Mouse (Mus musculus) heart, postnatal 4 days (tissue): Measurements from ENCODE around the gene Pcif1. TPM values are rescaled to one million over a fixed set of nuclear protein-coding genes. Genes with fewer than 3 reads are reported as not detected.

ENCODE experiments used
- DNase-seq: peaks from one replicate; pipeline ENCODE4 v3.0.0; 2021
- total RNA-seq, 2 experiments: library from RNA; stranded (reverse); gene quantifications; 2 replicates each; pipeline ENCODE4 v1.2.3; 2021

Pcif1 gene
- total RNA-seq, 2 experiments from 2014 or later, result 47.0 to 48.2 TPM

GRCm38 (mm10) chr2:164894048-164894447, 14.9 kb downstream of the Pcif1 start:
- DNase-seq, result no peak

GRCm38 (mm10) chr2:164894644-164895043, 15.5 kb downstream of the Pcif1 start:
- DNase-seq, result no peak

GRCm38 (mm10) chr2:164895885-164896284, 16.8 kb downstream of the Pcif1 start:
- DNase-seq, result no peak

GRCm38 (mm10) chr2:164898008-164898407, 18.9 kb downstream of the Pcif1 start:
- DNase-seq, result no peak

- no peak for DNase-seq
These were observed 19.9 kb downstream of the Pcif1 start for GRCm38 (mm10) chr2:164899034-164899433.

DNA sequence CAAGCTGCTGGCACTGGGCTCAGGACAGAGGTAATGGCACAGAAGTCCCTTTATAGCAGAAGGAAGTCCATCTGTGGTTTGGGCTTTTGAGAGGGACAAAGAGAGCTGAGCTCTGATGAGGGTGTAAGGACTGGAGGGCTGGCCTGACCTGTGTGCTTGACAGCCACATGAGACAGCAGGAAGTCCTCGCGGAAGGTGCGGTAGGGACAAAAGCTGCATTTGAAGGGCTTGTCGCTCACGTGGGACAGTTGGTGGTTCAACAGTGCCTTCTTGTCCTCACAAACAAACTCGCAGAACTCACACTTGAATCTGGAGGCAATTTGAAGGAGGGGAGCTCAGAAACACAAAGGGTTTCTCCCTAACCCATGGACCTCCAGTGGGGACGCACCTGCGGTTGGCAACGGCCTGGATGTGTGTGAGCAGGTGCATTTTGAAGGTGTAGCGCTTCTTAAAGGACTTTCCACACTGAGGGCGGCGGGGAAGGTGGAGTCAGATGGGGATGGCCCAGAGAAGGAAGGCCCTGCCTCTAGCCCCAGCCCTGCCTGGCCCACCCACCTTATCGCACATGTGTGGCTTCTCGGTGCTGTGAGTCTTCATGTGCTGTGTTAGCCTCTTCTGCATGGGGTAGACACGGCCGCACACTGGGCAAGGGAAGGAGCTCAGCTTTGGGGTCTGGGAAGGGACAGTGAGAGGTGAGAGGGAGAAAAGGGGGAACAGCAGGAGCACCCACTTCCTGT, 20.8 kb downstream of the Pcif1 start:
- DNase-seq, result no peak

- DNase-seq, result no peak
These were observed 22.3 kb downstream of the Pcif1 start for GRCm38 (mm10) chr2:164901380-164901779.

DNA sequence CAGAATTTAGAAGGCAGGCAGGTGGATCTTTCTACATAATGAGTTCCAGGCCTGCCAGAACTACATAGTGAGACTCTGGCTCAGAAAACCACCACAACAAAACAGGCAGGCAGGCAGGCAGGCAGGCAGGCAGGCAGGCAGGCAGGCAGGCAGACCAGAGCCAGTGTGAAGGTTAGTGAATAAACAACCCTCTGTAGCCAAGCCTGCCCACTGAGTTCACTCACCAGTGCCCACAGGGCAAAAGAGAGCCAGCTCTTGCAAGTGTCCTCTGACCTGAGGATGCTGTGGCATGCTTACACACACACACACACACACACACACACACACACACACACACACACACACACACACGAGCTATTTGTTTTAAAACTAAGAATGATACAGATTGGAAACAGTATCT, 24.4 kb downstream of the Pcif1 start:
- DNase-seq, result no peak

DNA sequence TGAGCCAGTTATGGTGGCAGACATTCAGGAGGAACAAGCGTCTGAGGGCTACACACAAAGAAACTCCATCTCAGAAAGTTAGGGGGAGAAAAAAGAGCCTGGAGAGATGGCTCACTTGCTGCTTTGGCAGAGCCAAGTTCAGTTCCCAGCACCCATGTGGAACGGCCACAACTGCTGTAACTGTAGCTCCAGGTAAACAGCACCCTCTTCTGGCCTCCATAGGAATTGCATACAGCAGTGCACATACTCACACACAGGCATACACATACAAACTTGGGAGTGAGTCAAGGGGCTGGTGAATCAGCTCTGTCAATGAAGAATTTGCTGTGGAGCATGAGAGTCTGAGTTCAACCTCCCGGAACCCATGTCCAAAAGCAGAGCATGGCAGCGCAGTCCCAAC, 27.0 kb downstream of the Pcif1 start:
- no peak for DNase-seq

DNA sequence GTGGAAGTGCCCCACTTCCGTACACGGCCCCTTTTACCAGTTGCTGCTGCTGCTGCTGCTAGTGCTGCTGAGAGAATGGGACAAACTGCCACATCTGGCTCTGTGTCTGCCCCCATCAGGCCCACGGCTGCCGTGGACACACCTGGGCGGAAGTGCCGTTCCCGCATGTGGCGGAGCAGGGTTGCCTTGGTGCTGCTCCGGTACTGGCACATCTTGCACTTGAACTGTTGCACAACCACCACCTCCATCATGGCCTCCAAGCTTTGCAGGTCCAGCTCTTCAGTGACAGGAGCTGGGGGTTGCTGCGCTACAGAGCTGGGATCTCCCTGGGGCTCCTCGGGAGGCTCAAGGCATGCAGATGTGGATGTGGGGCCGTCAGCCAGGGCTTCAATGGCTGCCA, 28.4 kb downstream of the Pcif1 start:
- no peak for DNase-seq

DNA sequence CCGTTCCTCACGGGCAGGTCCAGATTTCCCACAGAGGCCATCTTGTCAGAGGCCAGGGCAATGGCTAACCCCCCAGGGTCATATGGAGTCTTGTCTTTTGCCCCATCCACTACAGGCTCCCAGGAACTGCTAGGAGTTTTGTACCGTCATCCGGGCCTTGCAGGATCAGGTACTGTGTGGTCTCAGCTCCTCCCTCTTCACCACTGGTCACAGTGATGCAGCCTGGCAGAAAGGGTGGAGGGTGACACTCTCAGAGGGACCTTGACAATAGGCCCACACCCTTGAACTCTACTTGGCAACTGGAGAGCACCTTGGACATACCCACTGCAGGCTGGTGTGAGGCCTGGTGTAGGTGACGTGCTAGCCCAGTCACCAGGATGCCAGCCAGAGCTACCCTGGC, 28.9 kb downstream of the Pcif1 start:
- DNase-seq, result no peak

GRCm38 (mm10) chr2:164909100-164909499, 30.0 kb downstream of the Pcif1 start:
- DNase-seq, result no peak

GRCm38 (mm10) chr2:164909542-164909941, 30.4 kb downstream of the Pcif1 start:
- DNase-seq, result peak; percentile 56

GRCm38 (mm10) chr2:164910360-164911061, 31.4 kb downstream of the Pcif1 start:
- DNase-seq, result no peak

DNA sequence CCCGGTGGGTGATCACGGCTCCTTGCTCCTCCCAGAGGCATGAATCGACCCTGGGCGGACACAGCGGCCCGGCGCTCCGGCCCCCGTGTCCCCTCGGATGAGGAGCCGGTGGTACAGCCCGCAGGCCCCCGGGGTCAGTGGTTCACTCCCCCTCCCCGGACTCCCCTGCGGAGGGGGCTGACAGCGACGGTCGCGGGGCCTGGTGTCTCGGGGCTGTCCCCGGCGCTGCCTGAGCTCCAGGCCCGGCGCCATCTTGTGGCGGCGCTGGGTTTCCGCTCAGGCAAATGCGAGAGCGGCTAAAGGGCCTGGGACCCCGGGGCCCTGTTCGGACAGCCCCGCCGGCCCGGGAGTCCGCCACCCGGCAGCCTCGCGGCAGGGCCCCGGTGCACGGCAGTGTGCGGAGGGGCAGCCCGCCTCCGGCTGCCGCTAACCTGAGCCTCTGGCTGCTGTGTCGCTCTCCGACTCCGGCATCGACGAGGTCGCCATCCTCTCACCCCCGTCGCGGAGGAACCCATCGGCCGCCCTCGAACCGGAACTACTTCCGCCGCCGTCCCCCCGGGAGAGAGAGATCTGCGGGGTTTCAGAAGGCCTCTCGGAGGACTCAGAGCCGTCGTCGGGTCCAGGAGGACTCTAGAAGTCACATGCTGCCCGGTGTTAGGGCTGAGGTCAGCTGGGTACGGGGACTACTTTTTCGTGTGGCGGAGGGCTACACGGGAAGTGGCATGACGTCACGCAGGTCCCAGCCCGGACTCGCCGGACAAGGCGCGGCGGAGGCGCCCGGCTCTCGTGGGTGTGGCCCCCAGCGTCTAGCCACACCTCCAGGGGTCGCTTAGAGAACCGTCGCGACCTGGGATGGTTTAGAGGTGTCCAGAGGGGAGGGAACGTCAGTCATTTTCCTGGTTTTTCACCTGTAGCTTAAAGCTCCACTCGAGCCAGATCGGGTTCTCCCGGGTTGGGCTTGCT, 32.3 kb downstream of the Pcif1 start, which contains the start of gene Zfp335:
Gene Zfp335 (minus strand): TSS at position 672 of the 963 bp plus-strand sequence.
- peak; percentile 95 for DNase-seq

DNA sequence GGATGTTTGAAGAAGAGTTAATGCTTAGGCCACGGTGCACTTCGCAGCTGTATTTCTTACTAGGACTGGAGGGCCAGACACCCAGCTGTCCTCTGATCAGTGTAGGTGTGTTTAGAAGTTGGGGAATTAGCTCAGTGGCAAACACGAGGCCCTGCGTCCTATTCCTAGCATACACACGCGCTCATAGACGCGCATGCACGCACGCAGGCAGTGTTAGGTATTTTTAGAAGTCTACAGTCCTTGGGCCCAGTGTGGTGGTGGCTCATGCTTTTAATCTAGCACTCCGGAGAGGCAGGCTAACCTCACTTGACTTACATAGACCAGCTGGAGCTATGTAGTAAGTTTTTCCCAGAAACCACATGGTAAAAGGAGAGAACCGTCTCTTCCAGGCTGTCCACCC, 33.0 kb downstream of the Pcif1 start:
- peak; percentile 69 for DNase-seq

DNA sequence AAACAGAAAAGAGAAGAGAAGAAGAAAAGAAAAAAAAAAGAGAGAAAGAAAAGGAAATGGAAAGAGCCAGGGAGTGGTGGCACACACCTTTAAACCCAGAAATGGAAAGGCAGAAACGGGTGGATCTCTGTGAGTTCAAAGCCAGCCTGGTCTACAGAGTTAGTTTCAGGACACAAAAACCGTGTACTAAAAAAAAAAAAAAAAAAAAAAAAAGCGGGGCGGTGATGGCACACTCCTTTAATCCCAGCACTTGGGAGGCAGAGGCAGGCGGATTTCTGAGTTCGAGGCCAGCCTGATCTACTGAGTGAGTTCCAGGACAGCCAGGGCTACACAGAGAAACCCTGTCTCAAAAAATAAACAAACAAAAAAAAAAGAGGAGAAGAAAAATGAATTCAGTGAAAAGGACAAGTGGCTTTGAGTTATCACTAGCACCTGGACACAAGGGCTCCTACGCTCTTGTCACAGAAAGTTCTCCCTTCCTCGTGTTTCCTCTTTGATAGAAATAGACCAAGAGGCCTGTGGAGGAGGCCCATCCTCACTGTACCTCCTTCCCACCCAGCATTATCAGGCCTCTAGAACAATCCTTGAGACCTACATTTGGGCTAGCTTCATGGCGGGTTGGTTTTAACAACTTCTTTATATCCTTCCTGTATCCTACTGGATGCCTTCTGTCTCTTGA, 33.8 kb downstream of the Pcif1 start:
- no peak for DNase-seq

DNA sequence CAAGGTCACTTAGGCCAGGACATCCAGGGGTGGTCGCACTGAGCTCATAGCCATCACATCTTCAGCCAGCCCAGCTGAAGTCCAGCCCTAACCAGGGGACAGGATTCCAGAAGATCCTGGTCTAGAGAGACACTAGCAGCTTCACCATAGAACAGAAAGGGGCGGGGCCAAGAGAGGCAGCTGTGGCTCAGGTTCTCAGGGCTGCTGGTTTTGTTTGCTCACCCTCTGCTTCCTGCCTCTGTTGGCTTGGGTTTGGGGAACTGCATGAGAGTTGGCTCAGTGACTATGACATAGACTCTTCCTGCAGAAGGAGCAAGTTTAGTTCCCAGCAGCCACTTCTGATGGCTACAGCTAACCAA, 34.3 kb downstream of the Pcif1 start:
- no peak for DNase-seq

DNA sequence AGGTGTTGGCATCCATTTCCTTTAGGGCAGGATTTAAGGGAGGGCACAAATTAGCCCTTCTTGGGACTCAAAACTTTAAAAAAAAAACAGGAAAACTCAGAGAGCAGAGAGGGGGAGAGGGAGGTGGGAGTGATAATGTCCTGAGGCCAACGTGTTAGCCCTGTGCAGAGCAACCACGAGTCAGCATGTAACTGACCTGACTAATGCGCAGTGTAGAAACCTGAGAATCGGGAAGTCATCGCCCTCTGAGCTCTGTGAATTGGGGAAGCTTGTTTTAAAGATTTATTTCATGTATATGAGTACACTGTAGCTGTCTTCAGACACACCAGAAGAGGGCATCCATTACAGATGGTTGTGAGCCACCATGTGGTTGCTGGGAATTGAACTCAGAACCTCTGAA, 37.7 kb downstream of the Pcif1 start:
- no peak for DNase-seq

GRCm38 (mm10) chr2:164917371-164917770, 38.3 kb downstream of the Pcif1 start:
- DNase-seq, result no peak

DNA sequence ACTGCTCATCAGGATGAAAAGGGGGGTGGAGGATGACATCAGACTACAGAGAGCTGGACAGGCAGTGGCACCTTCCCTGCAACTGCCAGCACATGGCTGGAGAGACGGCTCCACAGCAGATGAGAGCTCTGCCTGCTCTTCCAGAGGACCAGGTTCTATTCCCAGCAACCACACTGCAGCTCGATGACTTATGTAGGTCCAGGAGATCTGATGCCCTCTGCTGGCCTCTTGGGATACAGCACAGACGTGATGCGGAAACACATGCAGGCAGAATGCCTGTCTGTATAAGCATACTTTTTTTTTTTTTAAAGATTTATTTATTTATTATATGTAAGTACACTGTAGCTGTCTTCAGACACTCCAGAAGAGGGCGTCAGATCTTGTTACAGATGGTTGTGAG, 39.2 kb downstream of the Pcif1 start:
- no peak for DNase-seq

- DNase-seq, result no peak
These were observed 42.9 kb downstream of the Pcif1 start for GRCm38 (mm10) chr2:164921984-164922383.
